Mouse (Mus musculus): ENCODE results near the gene Six6. TPM values are rescaled to one million over a fixed set of nuclear protein-coding genes. Genes with fewer than 3 reads are reported as not detected.

Gene Six6
- total RNA-seq, 4 experiments from 2014 or later = not detected

DNA sequence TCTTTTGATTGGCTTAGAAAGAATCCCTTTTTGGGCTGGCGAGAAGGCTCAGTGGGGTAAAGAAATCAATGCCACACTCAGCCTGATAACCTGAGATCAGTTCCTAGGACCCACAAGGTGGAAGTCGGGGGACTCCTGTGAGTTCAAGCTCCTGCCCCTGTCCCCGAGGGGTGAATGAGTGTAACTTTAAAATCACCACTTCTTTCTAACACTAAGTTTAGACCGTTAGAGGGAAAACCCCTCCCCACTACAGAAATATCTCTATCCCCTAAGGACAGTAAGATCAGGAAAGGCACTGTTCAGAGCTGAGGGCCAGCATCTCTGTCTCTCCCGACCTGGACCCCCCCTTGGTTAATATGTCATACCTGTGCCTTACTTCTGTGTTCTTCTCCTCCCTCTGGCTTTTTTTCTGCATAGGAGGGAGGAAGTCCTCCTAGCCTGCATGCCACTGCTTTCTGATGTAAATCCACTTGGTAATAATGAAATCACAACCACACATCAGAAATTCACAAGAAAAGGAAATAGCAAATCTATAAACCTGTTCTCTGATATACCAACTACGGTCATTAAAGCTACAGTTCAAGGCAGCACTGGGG, 18.2 kb downstream of the Six6 start:
- no peak for DNase-seq (ENCODE audit: low spot score)

DNA sequence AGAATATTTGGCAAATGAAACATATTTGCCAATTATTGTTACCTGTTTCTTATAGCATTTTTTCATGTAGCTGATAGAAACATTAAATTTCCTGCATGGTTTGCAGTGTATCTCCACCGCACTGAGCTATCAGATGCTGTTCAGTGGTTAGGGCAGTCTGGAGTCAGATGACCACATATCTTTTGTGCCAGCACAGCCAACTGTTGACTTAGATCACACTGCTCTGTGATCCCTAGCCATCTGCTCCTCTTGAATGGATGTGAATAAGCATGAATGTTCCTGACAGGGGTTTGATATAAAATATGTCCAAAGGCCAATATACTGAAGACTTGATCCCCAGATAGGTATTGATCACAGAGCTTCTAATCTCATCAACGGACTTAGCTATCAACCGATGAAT, 18.8 kb downstream of the Six6 start:
- DNase-seq (ENCODE audit: low spot score) = no peak

DNA sequence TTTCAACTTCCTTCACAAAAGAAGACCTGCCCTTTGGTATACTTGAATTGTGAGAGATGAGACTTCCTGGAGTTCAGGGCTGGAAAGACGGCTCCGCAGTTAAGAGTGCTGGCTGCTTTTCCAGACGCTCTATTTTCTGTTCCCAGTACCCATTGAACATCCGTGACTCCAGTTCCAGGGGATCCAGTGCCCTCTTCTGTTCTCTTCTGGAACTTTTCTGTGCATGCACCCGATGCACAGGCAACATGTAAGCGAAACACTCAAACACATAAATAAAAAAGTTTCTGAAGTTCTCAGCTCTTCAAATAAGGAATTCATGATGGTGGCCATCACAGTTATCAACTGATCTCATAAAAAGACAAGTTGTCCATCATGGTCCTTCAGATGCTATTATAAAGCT, 23.1 kb downstream of the Six6 start:
- no peak for DNase-seq (ENCODE audit: low spot score)

DNA sequence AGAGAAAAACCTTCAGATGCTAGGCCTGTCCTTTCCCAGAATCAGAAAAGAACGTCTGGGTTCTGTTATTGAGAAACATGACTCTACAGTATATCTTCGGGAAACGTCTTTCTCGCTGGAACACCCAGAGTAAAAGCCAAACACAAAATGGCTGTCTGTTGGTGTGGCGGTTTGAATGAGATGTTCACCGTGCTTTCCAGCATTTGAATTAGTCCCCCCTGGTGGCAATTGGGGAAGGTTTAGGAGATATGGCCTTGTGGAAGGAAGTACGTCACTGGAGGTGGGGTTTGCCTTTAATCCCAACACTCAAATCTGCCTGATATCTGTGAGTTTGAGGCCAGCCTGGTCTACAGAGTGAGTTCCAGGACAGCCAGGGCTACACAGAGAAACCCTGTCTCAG, 27.8 kb downstream of the Six6 start:
- no peak for DNase-seq (ENCODE audit: low spot score)

DNA sequence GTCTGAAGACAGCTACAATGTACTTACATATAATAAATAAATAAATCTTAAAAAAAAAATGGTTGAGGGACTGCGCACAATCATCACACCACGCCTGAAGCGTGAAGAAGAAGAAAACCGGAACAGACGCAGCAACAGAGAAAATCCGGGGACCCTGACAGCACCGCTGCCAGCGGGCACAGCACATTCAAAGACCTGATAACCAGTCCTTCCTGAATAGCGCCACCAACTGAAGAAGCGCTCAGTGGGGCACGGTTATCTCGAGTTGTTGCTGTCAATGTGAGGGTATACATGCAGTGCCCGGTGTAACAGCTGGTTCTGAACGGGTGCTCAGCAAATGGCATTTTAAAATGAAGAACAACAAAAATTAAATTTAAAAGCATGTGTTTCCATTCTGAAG, 30.9 kb downstream of the Six6 start:
- no peak for DNase-seq (ENCODE audit: low spot score)

DNA sequence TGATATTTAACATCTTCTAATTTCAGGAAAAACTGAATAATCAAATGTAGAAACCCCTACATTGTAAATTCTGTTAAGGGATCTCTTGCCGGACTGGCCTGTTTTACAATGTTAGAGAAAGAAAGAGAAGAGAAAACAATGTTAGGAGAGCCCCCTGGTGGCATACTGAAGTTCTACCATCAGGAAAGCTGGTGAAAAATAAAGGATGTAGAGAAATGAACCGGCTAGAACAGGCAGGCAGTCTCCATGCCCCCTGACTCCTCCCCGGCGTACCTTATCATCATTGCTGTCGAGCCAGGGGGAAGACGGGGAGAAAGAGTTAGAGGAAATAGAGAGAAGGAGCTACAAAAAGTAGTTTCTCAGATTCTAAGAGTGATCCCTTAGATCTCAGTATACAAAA, 33.5 kb downstream of the Six6 start:
- DNase-seq (ENCODE audit: low spot score) = peak; percentile 50

GRCm38 (mm10) chr12:72976172-72976571, 36.5 kb downstream of the Six6 start:
- no peak for DNase-seq (ENCODE audit: low spot score)

GRCm38 (mm10) chr12:72976718-72977117, 37.0 kb downstream of the Six6 start:
- DNase-seq (ENCODE audit: low spot score) = peak; percentile 60

GRCm38 (mm10) chr12:72977851-72978250, 38.2 kb downstream of the Six6 start:
- no peak for DNase-seq (ENCODE audit: low spot score)

DNA sequence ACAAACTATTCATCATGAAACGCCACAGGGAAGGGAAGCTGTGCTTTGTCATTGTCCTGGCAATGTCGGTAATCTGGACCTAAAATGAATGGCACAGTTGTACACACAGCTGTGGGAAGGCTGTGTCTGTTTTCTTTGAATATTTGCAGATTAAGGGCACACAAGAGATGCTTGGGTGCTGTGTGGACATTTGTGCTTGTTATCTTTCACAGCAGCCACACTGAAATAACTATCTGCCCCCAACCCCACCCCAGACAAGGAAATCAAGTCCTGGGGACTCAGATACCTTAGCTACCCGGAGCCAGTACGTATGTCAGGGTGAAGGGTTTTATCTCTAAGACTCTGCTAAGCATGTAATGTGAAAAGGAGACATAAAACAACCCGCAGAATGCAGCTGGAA, 39.5 kb downstream of the Six6 start:
- DNase-seq (ENCODE audit: low spot score) = no peak

DNA sequence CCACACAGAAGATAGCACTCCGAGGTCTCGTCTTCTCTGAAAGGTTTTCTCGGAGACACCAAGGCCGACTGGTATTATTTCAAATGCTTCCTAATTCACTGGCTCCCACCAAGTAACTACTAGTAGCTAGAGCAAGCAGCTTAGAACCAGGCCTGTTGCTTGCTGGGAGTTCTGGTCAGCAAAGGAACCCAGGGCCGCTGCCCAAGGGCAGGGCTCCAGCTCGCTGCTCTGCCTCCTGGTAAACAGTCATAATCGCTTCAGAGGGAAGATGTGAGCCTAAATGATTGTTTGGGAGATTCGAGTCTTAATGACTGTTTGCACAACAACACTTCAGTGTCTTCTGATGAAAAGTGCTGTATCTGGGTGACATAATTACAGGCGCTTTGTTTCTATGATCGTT, 42.9 kb downstream of the Six6 start:
- DNase-seq (ENCODE audit: low spot score) = no peak

- DNase-seq (ENCODE audit: low spot score) = peak; percentile 80
These were observed 43.6 kb downstream of the Six6 start for GRCm38 (mm10) chr12:72983071-72983857.

Other genes with a start within 250 kb of the Six6 start
- gene Ppm1a, start 182.4 kb upstream of the Six6 start, total RNA-seq (2022) = 100 to 1,000 TPM; 237 to 283 (median 258) TPM
- gene 4930447C04Rik, start 882 bp downstream of the Six6 start, total RNA-seq (2022) = 1 to 10 TPM in 1 of 4 experiments, under 1 TPM in 3; 0.52 to 1.4 (median 0.74) TPM
- 1 to 10 TPM; 1.6 to 3.6 (median 2.9) TPM for gene Six1, start 114.0 kb downstream of the Six6 start, total RNA-seq (2022)
- gene Six4, start 173.6 kb downstream of the Six6 start, total RNA-seq (2022) = 1 to 10 TPM; 5.1 to 7.8 (median 6.7) TPM
- 10 to 100 TPM; 18.1 to 22.3 (median 20.5) TPM for gene Mnat1, start 183.8 kb downstream of the Six6 start, total RNA-seq (2022)